Mouse (Mus musculus): ENCODE results near the gene Gbf1.

Gene Gbf1

DNA sequence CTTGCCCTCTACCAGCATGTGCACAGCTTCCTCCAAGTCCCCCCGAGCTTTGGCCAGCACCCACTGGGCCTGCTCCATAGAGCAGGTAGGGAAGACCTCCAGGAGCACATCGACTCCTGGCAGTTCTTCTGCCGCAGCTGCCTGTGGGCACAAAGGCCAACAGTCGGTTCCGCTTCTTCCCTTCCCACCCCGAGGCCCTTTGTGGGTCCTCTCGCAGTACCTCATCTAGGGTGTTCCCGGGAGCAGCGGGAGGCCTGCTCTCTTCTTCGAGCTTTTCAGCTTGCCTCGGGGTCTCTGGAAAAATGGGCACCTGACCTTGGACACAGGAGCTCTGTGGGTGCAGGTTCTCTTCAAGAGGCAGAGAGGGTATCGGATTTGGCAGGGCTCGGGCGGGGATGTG, 179.0 kb downstream of the Gbf1 start:
- DNase-seq, result no peak

DNA sequence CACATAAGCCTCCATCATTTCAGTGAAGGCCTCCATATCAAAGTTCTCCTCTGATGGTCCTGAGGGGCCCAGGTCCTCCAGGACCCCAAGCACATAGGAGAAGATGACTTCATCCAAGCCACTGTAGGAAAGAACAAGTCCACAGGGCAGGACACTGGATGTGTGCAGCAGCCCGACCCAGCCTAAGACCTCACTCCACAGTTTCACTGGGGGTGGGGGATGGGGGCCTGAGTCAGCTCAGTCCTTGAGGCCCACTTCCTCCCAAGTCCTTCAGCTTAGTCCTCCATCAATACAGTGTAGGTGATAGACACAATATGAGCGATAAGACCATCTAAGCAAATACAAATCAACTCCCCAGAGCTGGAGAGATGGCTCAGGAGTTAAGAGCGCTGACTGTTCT, 179.6 kb downstream of the Gbf1 start:
- no peak for DNase-seq

GRCm38 (mm10) chr19:46332721-46333339, 180.5 kb downstream of the Gbf1 start:
- DNase-seq, result no peak

DNA sequence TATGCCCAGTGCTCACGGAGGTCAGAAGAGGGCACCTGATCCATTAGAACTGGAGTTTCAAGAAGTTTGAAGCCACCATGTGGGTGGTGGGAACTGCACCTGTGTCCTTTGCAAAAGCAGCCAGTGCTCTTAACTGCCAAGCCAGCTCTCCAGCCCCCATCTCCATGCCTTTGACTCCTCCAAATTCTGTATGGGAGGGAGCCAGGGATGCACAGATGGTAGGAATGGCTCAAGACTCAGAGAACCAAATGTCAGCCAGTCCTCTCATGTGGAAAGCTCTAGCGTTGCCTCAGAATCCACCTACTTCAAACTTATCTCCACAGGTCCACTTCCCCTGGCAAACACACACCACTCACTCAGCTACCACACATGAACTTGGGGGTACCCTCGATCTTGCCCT, 181.6 kb downstream of the Gbf1 start:
- no peak for DNase-seq

All from lung, adult 18-20 months (tissue).